In the genomic region with DNA sequence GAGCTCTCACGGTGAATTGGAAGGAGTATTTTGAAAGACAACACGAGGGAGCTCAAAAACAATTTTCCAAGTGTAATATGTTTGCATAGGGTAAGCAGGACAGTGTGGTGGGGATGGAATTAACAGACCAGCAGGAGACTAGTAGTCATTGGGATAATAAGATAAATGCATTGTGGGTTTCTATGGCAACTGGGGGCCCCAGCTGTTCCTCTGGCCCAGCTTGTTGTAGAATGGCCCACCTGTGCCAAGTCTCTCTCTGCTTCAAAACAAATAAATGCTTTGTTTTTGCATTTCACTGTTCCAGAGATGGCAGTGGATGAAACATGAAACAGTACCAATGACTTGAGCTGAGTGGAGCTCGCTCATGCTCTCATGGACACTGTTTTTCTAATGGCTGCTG, we compare ENCODE assay signal across 17 mouse cellular contexts.
A peak's percentile ranks its signal among the peaks of the same experiment; 100 is the strongest.
DNase-seq lines count a peak whose midpoint lies in the region; ATAC-seq and TF ChIP-seq lines count a peak whose summit lies in the region.
"Had no signal": no experiment of that assay in that cellular context is flagged by ENCODE, and none has a peak within 500 bp of the region (broad histone marks: within the 10 kb centered on the region; RNA-seq: fewer than 3 reads in every experiment).

No protein-coding gene starts in this region.

- TF ChIP-seq EP300 in lung, postnatal 0 days (IDR thresholded peaks at IDR 0.05), result no peak

- H3K4me3 ChIP-seq in midbrain, embryonic 12.5 days, result no peak overlapping the region
- no peak overlapping the region for H3K4me3 ChIP-seq in midbrain, embryonic 10.5 days
- no peak overlapping the region for H3K4me3 ChIP-seq in hindbrain, embryonic 12.5 days
- no peak overlapping the region for H3K4me3 ChIP-seq in neural tube, embryonic 14.5 days (ENCODE audit: low read depth, low read length)
- no peak overlapping the region for H3K4me3 ChIP-seq in lung, postnatal 0 days (ENCODE audit: low read depth, low read length)
- H3K4me3 ChIP-seq: heart, adult 2 months; liver, embryonic 12.5 days had no signal

- no peak overlapping the region for H3K9ac ChIP-seq in midbrain, embryonic 12.5 days (replicated peaks)
- no peak overlapping the region for H3K9ac ChIP-seq in hindbrain, embryonic 12.5 days
- no peak overlapping the region for H3K9ac ChIP-seq in neural tube, embryonic 14.5 days (replicated peaks; ENCODE audit: low read depth, low read length)
- H3K9ac ChIP-seq in lung, postnatal 0 days (replicated peaks; ENCODE audit: low read depth), result no peak overlapping the region
- H3K9ac ChIP-seq: liver, embryonic 12.5 days had no signal

- 0 out of 2 replicates have a peak, but pooled peaks have one; percentile 47 for ATAC-seq in midbrain, embryonic 12.5 days (ENCODE audit: low FRiP score, low read depth)
- ATAC-seq in hindbrain, embryonic 12.5 days (ENCODE audit: low FRiP score), result peak; percentile 69; the same call in 1 of the 2 replicates
- peak; percentile 83; the same call in 1 of the 2 replicates for ATAC-seq in neural tube, embryonic 14.5 days (ENCODE audit: low read depth)
- no peak for ATAC-seq in lung, postnatal 0 days
- ATAC-seq: activated CD4-positive, CD25-positive, alpha-beta regulatory T cell, adult 4 months; intestine, embryonic 16.5 days; liver, embryonic 12.5 days had no signal

- no peaks in the 10 kb centered on the region for H3K36me3 ChIP-seq in midbrain, embryonic 12.5 days
- H3K36me3 ChIP-seq in midbrain, embryonic 10.5 days, result no peaks in the 10 kb centered on the region
- no peaks in the 10 kb centered on the region for H3K36me3 ChIP-seq in hindbrain, embryonic 12.5 days
- no peaks in the 10 kb centered on the region for H3K36me3 ChIP-seq in neural tube, embryonic 14.5 days (ENCODE audit: control insufficient read depth, insufficient read depth, low read length)
- no peaks in the 10 kb centered on the region for H3K36me3 ChIP-seq in lung, postnatal 0 days (ENCODE audit: insufficient read depth, low read length)
- H3K36me3 ChIP-seq: liver, embryonic 12.5 days had no signal

- no peaks in the 10 kb centered on the region for H3K9me3 ChIP-seq in midbrain, embryonic 12.5 days
- H3K9me3 ChIP-seq in midbrain, embryonic 10.5 days (replicated peaks), result no peaks in the 10 kb centered on the region
- H3K9me3 ChIP-seq in hindbrain, embryonic 12.5 days (replicated peaks), result no peaks in the 10 kb centered on the region
- H3K9me3 ChIP-seq in neural tube, embryonic 14.5 days (ENCODE audit: control insufficient read depth, low read length), result no peaks in the 10 kb centered on the region
- no peaks in the 10 kb centered on the region for H3K9me3 ChIP-seq in lung, postnatal 0 days (ENCODE audit: low read length)
- H3K9me3 ChIP-seq: liver, embryonic 12.5 days had no signal

- H3K27me3 ChIP-seq in midbrain, embryonic 12.5 days, result no peaks in the 10 kb centered on the region
- no peaks in the 10 kb centered on the region for H3K27me3 ChIP-seq in midbrain, embryonic 10.5 days (ENCODE audit: low read depth, poor library complexity, severe bottlenecking)
- H3K27me3 ChIP-seq in hindbrain, embryonic 12.5 days, result no peaks in the 10 kb centered on the region
- H3K27me3 ChIP-seq in neural tube, embryonic 14.5 days (ENCODE audit: control insufficient read depth, insufficient read depth, low read length), result no peaks in the 10 kb centered on the region
- H3K27me3 ChIP-seq in lung, postnatal 0 days (replicated peaks; ENCODE audit: insufficient read depth, low read length), result no peaks in the 10 kb centered on the region
- H3K27me3 ChIP-seq: liver, embryonic 12.5 days had no signal

- H3K4me1 ChIP-seq in midbrain, embryonic 12.5 days, result peaks cover 6% of the 10 kb centered on the region; the same call in 1 of the 2 replicates
- 0 out of 2 replicates have a peak, but pooled peaks cover 7% of the 10 kb centered on the region for H3K4me1 ChIP-seq in midbrain, embryonic 10.5 days
- peaks cover 9% of the 10 kb centered on the region for H3K4me1 ChIP-seq in hindbrain, embryonic 12.5 days
- no peaks in the 10 kb centered on the region for H3K4me1 ChIP-seq in neural tube, embryonic 14.5 days (ENCODE audit: control insufficient read depth, insufficient read depth, low read length)
- no peaks in the 10 kb centered on the region for H3K4me1 ChIP-seq in lung, postnatal 0 days (ENCODE audit: insufficient read depth, low read depth, low read length)
- H3K4me1 ChIP-seq: liver, embryonic 12.5 days had no signal

- TF ChIP-seq CTCF in lung, postnatal 0 days (IDR thresholded peaks at IDR 0.05), result no peak

- no peak for DNase-seq in midbrain, embryonic 10.5 days (ENCODE audit: low spot score)
- peak; percentile 45 for DNase-seq in layer of hippocampus, adult 9-10 months (ENCODE audit: low spot score)
- no peak for DNase-seq in lung, postnatal 4 days
- no peak for DNase-seq in heart, adult 11 months
- no peak for DNase-seq in lung, postnatal 0 days (ENCODE audit: low spot score)
- DNase-seq: cerebellum, adult 11-12 months; heart, adult 2 months; heart, postnatal 10 days; kidney, postnatal 25 days; lung, postnatal 10 days; thymus, adult 2 months had no signal

- WGBS in midbrain, embryonic 12.5 days, result 76% methylated on average over 3 of the region's 3 CpGs
- WGBS in midbrain, embryonic 10.5 days, result 80% methylated on average over 3 of the region's 3 CpGs
- 72% methylated on average over 3 of the region's 3 CpGs for WGBS in hindbrain, embryonic 12.5 days
- WGBS in neural tube, embryonic 14.5 days, result 58% methylated on average over 3 of the region's 3 CpGs
- WGBS in lung, postnatal 0 days, result 57% methylated on average over 3 of the region's 3 CpGs

- H3K4me2 ChIP-seq in midbrain, embryonic 12.5 days (replicated peaks), result no peak overlapping the region
- H3K4me2 ChIP-seq in hindbrain, embryonic 12.5 days (replicated peaks), result no peak overlapping the region
- no peak overlapping the region for H3K4me2 ChIP-seq in neural tube, embryonic 14.5 days (ENCODE audit: low read depth, low read length)
- H3K4me2 ChIP-seq in lung, postnatal 0 days (replicated peaks; ENCODE audit: low read depth, low read length), result no peak overlapping the region
- H3K4me2 ChIP-seq: liver, embryonic 12.5 days had no signal

- H3K27ac ChIP-seq in midbrain, embryonic 12.5 days (replicated peaks), result no peak overlapping the region
- no peak overlapping the region for H3K27ac ChIP-seq in midbrain, embryonic 10.5 days (replicated peaks)
- H3K27ac ChIP-seq in hindbrain, embryonic 12.5 days, result no peak overlapping the region
- no peak overlapping the region; the same call in 1 of the 2 replicates for H3K27ac ChIP-seq in neural tube, embryonic 14.5 days (ENCODE audit: low read depth, low read length)
- H3K27ac ChIP-seq in lung, postnatal 0 days (ENCODE audit: low read length), result no peak overlapping the region
- H3K27ac ChIP-seq: heart, adult 2 months; liver, embryonic 12.5 days had no signal
